Mouse (Mus musculus): Measurements from ENCODE around the gene Gm37240. TPM values are rescaled to one million over a fixed set of nuclear protein-coding genes. Genes with fewer than 3 reads are reported as not detected.

Gene Gm37240
- total and polyA plus RNA-seq, 2 experiments from 2014 or later, result 0.43 to 1.9 TPM

GRCm38 (mm10) chr3:84668957-84669356, 1218.4 kb downstream of the Gm37240 start:
- no peak overlapping the region for H3K4me2 ChIP-seq (ENCODE audit: low read depth, low read length, poor library complexity, severe bottlenecking)
- H3K9ac ChIP-seq (replicated peaks; ENCODE audit: low read length, poor library complexity, severe bottlenecking), result no peak overlapping the region
- H3K27me3 ChIP-seq (ENCODE audit: insufficient read depth, low read length), result peaks cover 18% of the 10 kb centered on the region
- ATAC-seq (ENCODE audit: low FRiP score), result no peak
- DNase-seq (ENCODE audit: low spot score), result no peak
- WGBS, result 76% methylated on average over 3 of the region's 3 CpGs
- H3K9me3 ChIP-seq (ENCODE audit: low read length), result no peaks in the 10 kb centered on the region
- no peaks in the 10 kb centered on the region for H3K4me1 ChIP-seq (ENCODE audit: insufficient read depth, low read length)
- TF ChIP-seq CTCF (IDR thresholded peaks at IDR 0.05), result no peak
- no peaks in the 10 kb centered on the region for H3K36me3 ChIP-seq (ENCODE audit: insufficient read depth, low read length)
- H3K4me3 ChIP-seq (ENCODE audit: low read depth, low read length), result no peak overlapping the region
- no peak overlapping the region for H3K27ac ChIP-seq (ENCODE audit: low read depth, low read length)

- H3K36me3 ChIP-seq (ENCODE audit: insufficient read depth, low read length), result no peaks in the 10 kb centered on the region
- DNase-seq (ENCODE audit: low spot score) (no peak), ATAC-seq (ENCODE audit: low FRiP score) (peak; percentile 34; the same call in 1 of the 2 replicates)
- H3K9me3 ChIP-seq (ENCODE audit: low read length), result no peaks in the 10 kb centered on the region
- H3K27me3 ChIP-seq (ENCODE audit: insufficient read depth, low read length), result peaks cover 22% of the 10 kb centered on the region
- 10% methylated on average over 21 of the region's 21 CpGs for whole genome bisulfite sequencing
- H3K4me3 ChIP-seq (ENCODE audit: low read depth, low read length), result peak overlapping the region; percentile 17; the same call in 1 of the 2 replicates
- TF ChIP-seq CTCF (IDR thresholded peaks at IDR 0.05), result no peak
- H3K4me1 ChIP-seq (ENCODE audit: insufficient read depth, low read length), result no peaks in the 10 kb centered on the region
- H3K27ac ChIP-seq (ENCODE audit: low read depth, low read length), result no peak overlapping the region
- H3K9ac ChIP-seq (replicated peaks; ENCODE audit: low read length, poor library complexity, severe bottlenecking), result no peak overlapping the region
- peak overlapping the region; percentile 49 for H3K4me2 ChIP-seq (ENCODE audit: low read depth, low read length, poor library complexity, severe bottlenecking)
These were observed 1221.9 kb downstream of the Gm37240 start for GRCm38 (mm10) chr3:84665255-84666073.

GRCm38 (mm10) chr3:84664686-84665085, 1222.6 kb downstream of the Gm37240 start:
- no peaks in the 10 kb centered on the region for H3K9me3 ChIP-seq (ENCODE audit: low read length)
- no peak overlapping the region for H3K4me2 ChIP-seq (ENCODE audit: low read depth, low read length, poor library complexity, severe bottlenecking)
- TF ChIP-seq CTCF (IDR thresholded peaks at IDR 0.05), result no peak
- ATAC-seq (ENCODE audit: low FRiP score) (no peak), DNase-seq (ENCODE audit: low spot score) (no peak)
- H3K27ac ChIP-seq (ENCODE audit: low read depth, low read length), result no peak overlapping the region
- H3K4me3 ChIP-seq (ENCODE audit: low read depth, low read length), result no peak overlapping the region
- H3K4me1 ChIP-seq (ENCODE audit: insufficient read depth, low read length), result no peaks in the 10 kb centered on the region
- H3K27me3 ChIP-seq (ENCODE audit: insufficient read depth, low read length), result peaks cover 22% of the 10 kb centered on the region
- H3K9ac ChIP-seq (replicated peaks; ENCODE audit: low read length, poor library complexity, severe bottlenecking), result no peak overlapping the region
- 71% methylated on average over 8 of the region's 8 CpGs for WGBS
- H3K36me3 ChIP-seq (ENCODE audit: insufficient read depth, low read length), result no peaks in the 10 kb centered on the region

GRCm38 (mm10) chr3:84663858-84664257, 1223.5 kb downstream of the Gm37240 start:
- ATAC-seq (ENCODE audit: low FRiP score) (no peak), DNase-seq (ENCODE audit: low spot score) (no peak)
- H3K9ac ChIP-seq (replicated peaks; ENCODE audit: low read length, poor library complexity, severe bottlenecking), result no peak overlapping the region
- H3K4me3 ChIP-seq (ENCODE audit: low read depth, low read length), result no peak overlapping the region
- WGBS, result 86% methylated on average over 4 of the region's 4 CpGs
- H3K9me3 ChIP-seq (ENCODE audit: low read length), result no peaks in the 10 kb centered on the region
- no peak for TF ChIP-seq CTCF (IDR thresholded peaks at IDR 0.05)
- no peaks in the 10 kb centered on the region for H3K4me1 ChIP-seq (ENCODE audit: insufficient read depth, low read length)
- peaks cover 22% of the 10 kb centered on the region for H3K27me3 ChIP-seq (ENCODE audit: insufficient read depth, low read length)
- H3K4me2 ChIP-seq (ENCODE audit: low read depth, low read length, poor library complexity, severe bottlenecking), result no peak overlapping the region
- no peak overlapping the region for H3K27ac ChIP-seq (ENCODE audit: low read depth, low read length)
- no peaks in the 10 kb centered on the region for H3K36me3 ChIP-seq (ENCODE audit: insufficient read depth, low read length)

GRCm38 (mm10) chr3:84663079-84663478, 1224.2 kb downstream of the Gm37240 start:
- no peak overlapping the region for H3K9ac ChIP-seq (replicated peaks; ENCODE audit: low read length, poor library complexity, severe bottlenecking)
- H3K36me3 ChIP-seq (ENCODE audit: insufficient read depth, low read length), result no peaks in the 10 kb centered on the region

GRCm38 (mm10) chr3:84660380-84660779, 1226.9 kb downstream of the Gm37240 start:
- Histone ChIP-seq H3K4me2 (ENCODE audit: low read depth, low read length, poor library complexity, severe bottlenecking) (no peak overlapping the region), H3K4me1 (ENCODE audit: insufficient read depth, low read length) (0 out of 2 replicates have a peak, but pooled peaks cover under 1% of the 10 kb centered on the region), H3K9ac (replicated peaks; ENCODE audit: low read length, poor library complexity, severe bottlenecking) (no peak overlapping the region), H3K36me3 (ENCODE audit: insufficient read depth, low read length) (no peaks in the 10 kb centered on the region), H3K4me3 (ENCODE audit: low read depth, low read length) (no peak overlapping the region), H3K9me3 (ENCODE audit: low read length) (no peaks in the 10 kb centered on the region), H3K27ac (ENCODE audit: low read depth, low read length) (no peak overlapping the region), H3K27me3 (ENCODE audit: insufficient read depth, low read length) (peaks cover 8% of the 10 kb centered on the region; the same call in 1 of the 2 replicates)
- 87% methylated on average over 2 of the region's 2 CpGs for WGBS
- no peak for DNase-seq (ENCODE audit: low spot score)
- ATAC-seq (ENCODE audit: low FRiP score), result no peak
- TF ChIP-seq CTCF (IDR thresholded peaks at IDR 0.05), result no peak

More at GRCm38 (mm10) chr3:84663079-84663478, 1224.2 kb downstream of the Gm37240 start:
- H3K4me3 ChIP-seq (ENCODE audit: low read depth, low read length), result no peak overlapping the region
- no peaks in the 10 kb centered on the region for H3K4me1 ChIP-seq (ENCODE audit: insufficient read depth, low read length)
- H3K27me3 ChIP-seq (ENCODE audit: insufficient read depth, low read length), result peaks cover 22% of the 10 kb centered on the region
- WGBS, result 88% methylated on average over 12 of the region's 12 CpGs
- H3K27ac ChIP-seq (ENCODE audit: low read depth, low read length), result no peak overlapping the region
- DNase-seq (ENCODE audit: low spot score) (no peak), ATAC-seq (ENCODE audit: low FRiP score) (no peak)
- no peak overlapping the region for H3K4me2 ChIP-seq (ENCODE audit: low read depth, low read length, poor library complexity, severe bottlenecking)
- no peaks in the 10 kb centered on the region for H3K9me3 ChIP-seq (ENCODE audit: low read length)
- no peak for TF ChIP-seq CTCF (IDR thresholded peaks at IDR 0.05)

Data from midbrain, postnatal 0 days (tissue).